Mouse (Mus musculus) CD4-positive naive resting alpha-beta T cell, adult 57 days (primary cell): Measurements from ENCODE around the gene Magix. TPM values are rescaled to one million over a fixed set of nuclear protein-coding genes. Genes with fewer than 3 reads are reported as not detected.

ENCODE experiments used
- total RNA-seq: library from RNA; stranded (reverse); gene quantifications from one replicate; pipeline ENCODE4 v1.2.4, GENCODE M21; 2023

The Magix gene
- total RNA-seq: not detected

DNA sequence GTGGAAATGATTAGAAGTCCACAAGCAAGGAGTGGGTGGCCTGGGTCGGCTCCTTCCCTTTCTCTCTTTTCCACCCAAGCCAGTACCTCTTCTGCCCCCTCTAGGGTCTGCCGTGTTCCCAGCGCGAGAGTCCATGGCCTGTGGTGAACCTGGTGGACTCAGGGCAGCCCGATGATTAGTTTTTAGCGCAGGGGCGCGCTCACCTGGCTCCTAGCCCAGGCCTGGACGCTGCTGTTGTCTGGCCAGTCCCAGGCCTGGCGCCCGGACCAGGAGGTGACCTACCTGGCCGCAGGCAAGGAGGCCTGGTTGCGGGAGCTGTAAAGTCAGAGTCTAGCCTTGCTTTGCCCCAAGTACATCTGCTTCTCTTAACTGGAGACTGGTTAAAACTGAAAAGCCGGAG lies at the start of gene Magix:
TSS of gene Magix (minus strand) at position 388 of the 400 bp plus-strand sequence.

DNA sequence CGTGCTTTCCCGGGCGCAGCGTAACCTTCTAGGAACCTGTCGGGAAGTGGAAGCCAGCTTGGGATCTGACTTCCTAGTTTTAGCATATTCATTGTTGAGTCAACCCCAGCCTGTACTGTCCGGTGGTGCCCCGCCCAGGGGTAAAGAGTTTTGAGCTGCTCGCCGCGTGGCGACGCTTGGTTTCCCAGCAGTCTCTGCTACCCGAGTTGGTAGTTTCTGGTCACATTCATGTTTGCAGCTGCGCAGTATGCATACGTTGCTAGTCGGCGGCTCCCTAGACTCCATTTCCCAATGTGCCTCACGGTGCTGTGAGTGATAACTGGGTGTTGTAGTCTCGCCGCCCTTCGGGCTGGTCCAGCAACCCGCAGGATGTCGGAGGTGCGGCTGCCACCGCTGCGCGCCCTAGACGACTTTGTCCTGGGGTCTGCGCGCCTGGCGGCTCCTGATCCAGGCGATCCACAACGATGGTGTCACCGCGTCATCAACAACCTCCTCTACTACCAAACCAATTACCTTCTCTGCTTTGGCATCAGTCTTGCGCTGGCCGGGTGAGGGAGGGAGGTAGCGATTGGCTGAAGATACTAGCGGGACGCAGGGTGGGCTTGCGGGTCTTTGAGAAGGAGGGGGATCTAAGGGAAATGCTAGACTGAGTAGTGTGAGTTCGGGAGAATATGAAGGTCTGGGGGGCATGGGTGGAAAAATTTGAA lies 47.3 kb upstream of the Magix start, which contains the start of gene Praf2:
TSS of gene Praf2 (plus strand) at position 225 of the 707 bp plus-strand sequence.

DNA sequence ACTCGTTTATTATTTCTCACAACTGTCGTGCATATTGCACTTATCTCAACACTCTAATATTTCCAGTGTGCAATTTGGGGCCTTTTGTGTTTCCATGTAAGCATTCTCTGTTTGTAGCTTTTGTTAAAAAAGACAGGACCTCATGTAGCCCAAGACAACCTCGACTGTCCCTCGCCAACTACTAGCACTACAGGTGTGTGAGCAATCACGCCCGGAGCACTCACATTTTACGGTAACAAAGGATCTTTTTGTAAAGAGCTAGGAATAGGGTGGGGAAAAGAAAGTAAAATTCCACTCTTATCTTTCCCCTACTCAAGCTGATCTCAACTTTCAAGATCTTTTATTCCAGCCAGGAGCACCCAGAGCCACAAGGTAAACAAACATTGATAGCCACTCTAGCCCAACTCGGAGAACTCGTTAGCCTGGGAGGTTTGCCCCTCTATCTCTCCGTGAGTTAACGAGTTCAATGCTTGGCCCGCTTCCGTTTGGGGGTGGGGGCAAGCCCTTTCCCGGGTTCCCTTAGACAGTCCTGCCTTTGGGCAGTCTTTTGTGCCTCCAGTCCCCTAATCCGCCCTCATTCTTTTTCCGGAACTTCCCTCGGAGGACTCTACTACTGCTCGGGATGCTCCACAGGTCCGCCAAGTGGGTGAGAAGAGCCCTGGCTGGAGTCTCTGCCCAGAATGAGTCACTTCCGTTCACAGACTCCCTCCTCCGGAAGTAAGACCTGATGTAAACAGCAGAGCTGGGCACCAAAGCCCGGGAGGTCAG lies 40.6 kb upstream of the Magix start, which contains the start of gene Gm45208:
TSS of gene Gm45208 (plus strand) at position 732 of the 768 bp plus-strand sequence.

DNA sequence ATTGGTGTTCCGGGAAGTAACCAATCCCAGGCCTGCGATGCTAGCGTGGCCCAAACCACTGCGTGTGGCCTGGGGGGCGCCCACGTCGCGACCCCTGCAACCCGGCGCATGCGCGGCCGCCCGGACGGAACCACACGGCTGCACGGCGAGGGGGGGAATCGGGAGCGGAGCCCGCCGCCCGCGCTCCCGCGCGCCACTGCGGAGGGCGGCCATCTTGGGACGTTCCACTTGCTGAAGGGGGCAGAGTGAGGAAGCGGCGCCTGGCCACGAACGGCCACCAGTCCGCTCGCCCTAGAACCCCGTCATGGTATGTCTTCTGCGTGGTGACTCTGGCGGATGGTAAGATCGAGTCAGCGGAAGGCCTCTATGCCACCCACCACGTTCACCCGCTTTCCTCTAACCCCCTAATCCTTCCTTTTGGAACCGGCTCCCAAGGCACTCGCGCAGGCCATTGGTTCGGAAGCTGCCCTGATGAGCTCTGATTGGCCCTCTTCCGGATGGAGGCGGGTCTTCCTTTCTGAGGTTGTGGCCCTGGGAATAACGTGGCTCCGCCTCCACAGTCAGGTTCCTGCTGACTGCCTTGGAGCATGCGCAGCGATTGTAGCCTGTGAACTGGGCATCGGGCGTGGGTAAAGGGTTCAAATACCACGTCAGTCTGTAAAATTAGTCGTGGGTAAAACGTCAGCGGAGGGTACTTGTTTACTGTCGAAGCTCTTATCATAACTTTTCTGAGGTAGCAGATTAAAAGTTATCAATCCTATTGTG lies 33.3 kb upstream of the Magix start, which contains the start of gene Wdr45:
TSS of gene Wdr45 (plus strand) at position 199 of the 765 bp plus-strand sequence.

DNA sequence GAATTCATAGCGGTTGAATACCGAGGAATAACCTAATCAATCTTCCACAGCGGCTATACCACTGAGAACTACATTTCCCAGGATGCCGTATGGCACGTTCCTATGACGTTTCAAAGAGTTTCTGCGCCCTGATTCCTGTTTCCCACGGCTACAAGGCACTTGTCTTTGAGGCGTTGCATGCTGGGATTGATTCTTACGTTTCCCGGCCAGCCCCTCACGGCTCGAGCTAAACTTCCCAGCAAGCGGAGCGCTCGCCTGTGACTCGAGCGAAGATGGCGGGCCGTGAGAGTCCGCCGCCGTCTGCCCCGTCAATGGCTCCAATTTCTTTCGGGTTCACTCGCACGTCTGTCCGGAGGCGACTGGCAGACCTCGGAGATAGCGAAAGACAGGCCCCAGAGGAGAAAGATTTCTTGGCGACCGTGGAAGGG lies 15.9 kb upstream of the Magix start, which contains the start of gene Gpkow:
TSS of gene Gpkow (plus strand) at position 178 of the 428 bp plus-strand sequence.

DNA sequence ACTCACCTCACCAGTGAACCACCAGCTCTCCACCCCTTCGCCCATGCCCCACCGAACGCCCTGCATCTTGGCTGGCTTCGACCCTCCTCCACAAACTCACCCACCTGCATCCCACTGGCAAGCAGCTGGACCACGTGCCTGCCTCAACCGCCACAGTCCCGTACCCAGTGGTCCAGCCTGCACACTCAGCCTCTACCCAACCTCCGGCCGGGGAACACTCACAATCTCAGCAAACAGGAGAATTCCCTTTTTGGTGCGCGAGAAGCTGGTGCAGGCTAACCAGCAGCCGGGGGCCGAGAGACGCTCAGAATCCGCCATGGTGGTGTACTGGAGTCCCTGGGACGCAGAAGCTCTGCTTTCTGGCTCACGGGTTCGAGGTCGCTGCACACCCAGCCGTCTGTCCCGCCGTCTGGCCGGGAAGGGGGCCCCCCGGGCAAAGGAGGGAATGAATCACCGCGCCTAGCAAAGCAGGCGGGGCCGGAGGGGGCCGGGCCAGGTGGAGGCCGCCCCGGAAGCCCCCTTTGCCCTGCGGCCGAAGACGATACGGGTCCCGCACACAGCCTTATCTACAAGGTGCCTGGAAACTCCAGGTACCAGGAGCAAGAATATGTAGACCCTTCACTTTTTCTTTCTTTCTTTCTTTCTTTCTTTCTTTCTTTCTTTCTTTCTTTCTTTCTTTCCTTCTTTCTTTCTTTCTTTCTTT lies 10.0 kb downstream of the Magix start, which contains the start of gene Plp2:
TSS of gene Plp2 (minus strand) at position 470 of the 703 bp plus-strand sequence.

DNA sequence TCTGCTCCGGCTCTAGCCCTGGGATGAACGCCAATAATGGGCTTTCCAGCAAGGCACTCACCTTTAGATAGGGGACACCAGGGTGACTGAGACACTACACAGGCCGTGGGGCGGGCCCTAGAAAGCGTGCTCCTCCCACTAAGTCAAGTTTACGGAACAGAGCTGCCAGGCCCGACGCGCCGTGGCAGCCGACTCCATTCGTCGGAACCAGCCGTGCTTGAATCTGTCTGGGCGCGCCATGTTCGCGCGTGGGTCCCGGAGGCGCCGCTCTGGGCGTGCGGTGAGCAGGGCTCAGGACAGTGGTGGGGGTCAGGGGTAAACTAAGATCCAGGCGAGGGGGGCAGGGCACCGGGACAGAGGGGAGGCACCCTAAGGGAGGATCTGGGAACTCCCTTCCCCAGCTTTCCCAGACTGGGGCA lies 23.8 kb downstream of the Magix start, which contains the start of gene Prickle3:
TSS of gene Prickle3 (plus strand) at position 40 of the 419 bp plus-strand sequence.

DNA sequence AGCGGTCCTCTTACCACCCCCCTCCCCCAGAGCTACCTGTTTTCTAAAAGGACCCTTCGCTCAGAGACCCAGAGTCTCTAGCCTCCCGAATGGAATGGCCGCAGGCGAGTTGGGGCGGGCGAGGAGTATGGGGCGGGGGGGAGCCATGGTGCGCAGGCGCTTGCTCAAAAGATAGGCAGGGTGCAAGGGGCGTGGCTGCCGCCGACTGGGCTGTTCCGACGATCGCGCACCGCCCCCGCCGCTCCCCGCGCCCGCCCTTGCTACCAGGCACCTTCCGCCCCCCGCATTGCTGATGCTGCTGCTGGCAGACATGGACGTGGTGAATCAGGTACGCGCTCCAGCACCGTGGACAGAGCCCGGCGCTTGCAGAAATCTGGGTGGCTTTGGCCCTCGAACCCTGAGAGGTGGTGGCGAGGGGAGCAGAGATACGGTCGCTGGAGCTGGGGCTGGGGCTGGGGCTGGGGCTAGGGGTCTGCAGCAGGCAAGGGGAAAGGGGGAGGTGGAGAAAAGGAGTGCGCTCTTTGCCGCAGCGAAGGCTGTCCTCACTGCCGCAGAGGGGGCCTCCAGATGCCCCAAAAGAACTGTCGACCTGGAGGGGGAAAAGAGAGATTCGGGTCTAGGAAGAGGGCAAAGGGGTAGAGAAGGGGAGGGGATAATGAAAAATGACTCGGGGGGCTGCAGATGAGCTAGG lies 42.5 kb downstream of the Magix start, which contains the start of gene Syp:
TSS of gene Syp (plus strand) at position 71 of the 691 bp plus-strand sequence.

Other genes starting within 250 kb of the Magix start
- 8.7 TPM for gene Foxp3, start 107.6 kb downstream of the Magix start, total RNA-seq
- 20.0 TPM for gene Ppp1r3f, start 107.0 kb downstream of the Magix start, total RNA-seq
- gene Ccdc22, start 75.7 kb downstream of the Magix start, total RNA-seq: 29.4 TPM
- not detected for gene Cacna1f, start 74.2 kb downstream of the Magix start, total RNA-seq
- gene Syp, start 42.8 kb downstream of the Magix start, total RNA-seq: 1.5 TPM
- 30.8 TPM for gene Prickle3, start 24.0 kb downstream of the Magix start, total RNA-seq
- 34.6 TPM for gene Plp2, start 9.9 kb downstream of the Magix start, total RNA-seq
- gene Gpkow, start 15.9 kb upstream of the Magix start, total RNA-seq: 47.3 TPM
- gene Wdr45, start 33.1 kb upstream of the Magix start, total RNA-seq: 105 TPM
- not detected for gene Gm45208, start 41.0 kb upstream of the Magix start, total RNA-seq
- gene Praf2, start 47.2 kb upstream of the Magix start, total RNA-seq: 16.9 TPM
- not detected for gene Ccdc120, start 69.7 kb upstream of the Magix start, total RNA-seq
- 22.6 TPM for gene Tfe3, start 81.3 kb upstream of the Magix start, total RNA-seq
- 150 TPM for gene Gripap1, start 108.5 kb upstream of the Magix start, total RNA-seq
- gene Kcnd1, start 141.0 kb upstream of the Magix start, total RNA-seq: 1.2 TPM
- gene Otud5, start 160.1 kb upstream of the Magix start, total RNA-seq: 205 TPM
- gene Pim2, start 197.0 kb upstream of the Magix start, total RNA-seq: 56.9 TPM
- gene Slc35a2, start 202.8 kb upstream of the Magix start, total RNA-seq: 24.8 TPM
- gene Pqbp1, start 218.0 kb upstream of the Magix start, total RNA-seq: 83.4 TPM
- gene Timm17b, start 218.1 kb upstream of the Magix start, total RNA-seq: 37.8 TPM
- not detected for gene Gm10491, start 226.6 kb upstream of the Magix start, total RNA-seq
- not detected for gene Gm10490, start 228.3 kb upstream of the Magix start, total RNA-seq
- not detected for gene Pcsk1n, start 238.6 kb upstream of the Magix start, total RNA-seq
- gene Eras, start 247.4 kb upstream of the Magix start, total RNA-seq: not detected